Mouse (Mus musculus): Measurements from ENCODE around the gene Btnl10. TPM values are rescaled to one million over a fixed set of nuclear protein-coding genes. Genes with fewer than 3 reads are reported as not detected.

Gene Btnl10
- polyA plus RNA-seq, 2 experiments = 0.05 TPM; not detected in 1

DNA sequence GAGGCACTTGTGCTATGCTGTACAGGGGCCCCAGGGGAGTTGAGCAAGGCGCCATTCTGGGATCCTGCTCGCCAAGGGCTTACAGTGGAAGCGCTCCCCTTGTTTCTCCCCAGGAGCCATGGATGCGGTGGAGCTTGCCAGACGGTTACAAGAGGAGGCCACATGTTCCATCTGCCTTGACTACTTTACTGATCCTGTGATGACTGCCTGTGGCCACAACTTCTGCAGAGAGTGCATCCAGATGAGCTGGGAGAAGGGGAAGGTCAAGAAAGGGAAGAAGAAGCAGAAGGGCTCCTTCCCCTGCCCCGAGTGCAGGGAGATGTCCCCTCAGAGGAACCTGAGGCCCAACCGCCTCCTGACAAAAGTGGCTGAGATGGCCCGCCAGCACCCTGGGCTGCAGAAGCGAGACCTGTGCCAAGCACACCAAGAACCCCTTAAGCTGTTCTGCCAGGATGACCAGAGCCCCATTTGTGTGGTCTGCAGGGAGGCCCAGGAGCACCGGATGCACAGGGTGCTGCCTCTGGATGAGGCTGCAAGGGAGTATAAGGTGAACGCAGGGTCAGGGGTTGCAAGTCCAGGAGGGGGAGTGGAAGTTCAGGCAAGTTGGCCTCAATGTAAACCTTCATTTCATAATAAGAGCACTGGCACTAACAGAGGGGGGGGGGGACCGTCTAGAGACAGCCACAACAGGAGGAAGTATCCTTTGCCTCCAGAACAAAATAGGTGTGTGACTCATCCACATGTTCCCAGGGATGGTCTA lies 47.5 kb downstream of the Btnl10 start:
- ATAC-seq (ENCODE audit: low FRiP score, low read depth) (no peak), DNase-seq (ENCODE audit: low spot score) (no peak)
- WGBS = 51% methylated on average over 12 of the region's 12 CpGs
- Histone ChIP-seq H3K4me1 (ENCODE audit: control insufficient read depth, insufficient read depth, low read length) (no peaks in the 10 kb centered on the region), H3K4me2 (replicated peaks; ENCODE audit: low read depth, low read length, severe bottlenecking) (no peak overlapping the region), H3K9me3 (ENCODE audit: control insufficient read depth, low read length) (no peaks in the 10 kb centered on the region), H3K27ac (replicated peaks; ENCODE audit: low read depth, low read length) (no peak overlapping the region), H3K4me3 (replicated peaks; ENCODE audit: low read length) (no peak overlapping the region), H3K36me3 (ENCODE audit: control insufficient read depth, insufficient read depth, low read length) (peaks cover 3% of the 10 kb centered on the region), H3K27me3 (ENCODE audit: control insufficient read depth, insufficient read depth, low read length) (0 out of 2 replicates have a peak, but pooled peaks cover 4% of the 10 kb centered on the region), H3K9ac (ENCODE audit: low read depth, low read length, severe bottlenecking) (no peak overlapping the region)
- TF ChIP-seq POLR2A (IDR thresholded peaks at IDR 0.05; ENCODE audit: borderline replicate concordance, extremely low read depth, insufficient read depth, insufficient read length) = no peak

DNA sequence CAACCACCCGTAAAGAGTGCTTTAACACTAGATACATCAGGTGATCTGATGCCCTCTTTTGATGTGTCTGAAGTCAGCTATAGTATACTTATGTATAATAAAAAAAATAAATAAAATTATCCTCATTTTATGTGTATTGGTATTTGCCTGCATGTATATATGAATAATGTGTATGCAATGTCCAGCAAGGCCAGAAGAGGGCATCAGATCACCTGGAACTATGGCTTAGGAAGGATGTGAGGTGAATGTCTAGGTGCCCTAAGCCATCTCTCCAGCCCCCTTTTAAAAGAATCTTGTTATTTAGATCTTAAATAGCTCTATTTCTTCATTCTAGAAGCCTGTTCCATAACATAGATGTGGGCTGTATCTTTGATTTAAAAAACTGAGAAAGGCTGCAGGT lies 49.6 kb downstream of the Btnl10 start:
- ATAC-seq (ENCODE audit: low FRiP score, low read depth) = no peak
- Histone ChIP-seq H3K4me1 (ENCODE audit: control insufficient read depth, insufficient read depth, low read length) (no peaks in the 10 kb centered on the region), H3K27ac (replicated peaks; ENCODE audit: low read depth, low read length) (no peak overlapping the region), H3K4me2 (replicated peaks; ENCODE audit: low read depth, low read length, severe bottlenecking) (no peak overlapping the region), H3K27me3 (ENCODE audit: control insufficient read depth, insufficient read depth, low read length) (no peaks in the 10 kb centered on the region), H3K4me3 (replicated peaks; ENCODE audit: low read length) (no peak overlapping the region), H3K9ac (ENCODE audit: low read depth, low read length, severe bottlenecking) (no peak overlapping the region), H3K9me3 (ENCODE audit: control insufficient read depth, low read length) (no peaks in the 10 kb centered on the region), H3K36me3 (ENCODE audit: control insufficient read depth, insufficient read depth, low read length) (peaks cover 16% of the 10 kb centered on the region)
- no peak for DNase-seq (ENCODE audit: low spot score)
- WGBS = 91% methylated on average over 1 of the region's 1 CpGs
- TF ChIP-seq POLR2A (IDR thresholded peaks at IDR 0.05; ENCODE audit: borderline replicate concordance, extremely low read depth, insufficient read depth, insufficient read length) = no peak

DNA sequence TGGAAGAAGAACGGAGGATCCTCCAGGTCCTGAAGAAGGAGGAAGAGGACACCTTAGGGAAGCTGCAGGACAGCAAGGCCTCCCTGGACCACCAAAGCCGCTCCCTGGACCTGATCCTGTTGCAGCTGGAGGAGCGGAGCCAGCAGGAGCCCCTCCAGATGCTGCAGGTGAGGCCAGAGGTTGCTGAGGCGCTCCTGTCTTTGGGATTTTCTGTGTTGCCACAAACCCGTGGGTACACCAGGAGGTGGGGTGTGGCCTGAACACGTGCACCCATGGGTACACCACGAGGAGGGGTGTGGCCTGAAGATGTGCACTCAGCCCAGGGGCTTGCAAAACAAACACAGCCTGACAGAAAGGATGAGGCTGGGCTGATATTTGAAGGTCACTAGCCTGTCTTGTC lies 50.8 kb downstream of the Btnl10 start:
- Histone ChIP-seq H3K9ac (ENCODE audit: low read depth, low read length, severe bottlenecking) (no peak overlapping the region), H3K27ac (replicated peaks; ENCODE audit: low read depth, low read length) (no peak overlapping the region), H3K27me3 (ENCODE audit: control insufficient read depth, insufficient read depth, low read length) (no peaks in the 10 kb centered on the region), H3K4me2 (replicated peaks; ENCODE audit: low read depth, low read length, severe bottlenecking) (no peak overlapping the region), H3K4me1 (ENCODE audit: control insufficient read depth, insufficient read depth, low read length) (no peaks in the 10 kb centered on the region), H3K36me3 (ENCODE audit: control insufficient read depth, insufficient read depth, low read length) (peaks cover 16% of the 10 kb centered on the region), H3K9me3 (ENCODE audit: control insufficient read depth, low read length) (no peaks in the 10 kb centered on the region), H3K4me3 (replicated peaks; ENCODE audit: low read length) (no peak overlapping the region)
- no peak for TF ChIP-seq POLR2A (IDR thresholded peaks at IDR 0.05; ENCODE audit: borderline replicate concordance, extremely low read depth, insufficient read depth, insufficient read length)
- DNase-seq (ENCODE audit: low spot score) (no peak), ATAC-seq (ENCODE audit: low FRiP score, low read depth) (no peak)
- 72% methylated on average over 7 of the region's 7 CpGs for whole genome bisulfite sequencing

DNA sequence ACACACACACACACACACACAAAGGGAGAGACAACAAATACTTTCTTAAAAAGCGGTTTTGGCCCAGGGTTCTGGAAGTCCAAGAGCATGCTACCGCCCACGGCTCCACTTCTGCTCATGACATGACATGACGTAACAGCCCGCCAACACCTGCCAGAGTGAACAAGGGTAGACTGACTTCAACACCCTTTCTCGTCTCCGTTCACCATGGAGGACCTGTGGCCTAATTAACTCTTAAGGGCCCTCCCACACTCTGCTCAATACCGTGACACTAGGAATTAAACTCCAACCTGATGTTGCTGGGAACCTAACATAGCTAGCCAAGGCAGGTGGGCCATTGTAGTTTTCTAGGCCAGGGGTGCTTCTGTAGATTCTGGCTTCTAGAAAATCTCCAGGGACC lies 51.3 kb downstream of the Btnl10 start:
- ATAC-seq (ENCODE audit: low FRiP score, low read depth) = no peak
- no peak for DNase-seq (ENCODE audit: low spot score)
- Histone ChIP-seq H3K36me3 (ENCODE audit: control insufficient read depth, insufficient read depth, low read length) (peaks cover 16% of the 10 kb centered on the region), H3K27me3 (ENCODE audit: control insufficient read depth, insufficient read depth, low read length) (no peaks in the 10 kb centered on the region), H3K9ac (ENCODE audit: low read depth, low read length, severe bottlenecking) (no peak overlapping the region), H3K4me1 (ENCODE audit: control insufficient read depth, insufficient read depth, low read length) (no peaks in the 10 kb centered on the region), H3K4me3 (replicated peaks; ENCODE audit: low read length) (no peak overlapping the region), H3K9me3 (ENCODE audit: control insufficient read depth, low read length) (no peaks in the 10 kb centered on the region), H3K4me2 (replicated peaks; ENCODE audit: low read depth, low read length, severe bottlenecking) (no peak overlapping the region), H3K27ac (replicated peaks; ENCODE audit: low read depth, low read length) (no peak overlapping the region)
- 88% methylated on average over 8 of the region's 8 CpGs for WGBS
- TF ChIP-seq POLR2A (IDR thresholded peaks at IDR 0.05; ENCODE audit: borderline replicate concordance, extremely low read depth, insufficient read depth, insufficient read length) = no peak

DNA sequence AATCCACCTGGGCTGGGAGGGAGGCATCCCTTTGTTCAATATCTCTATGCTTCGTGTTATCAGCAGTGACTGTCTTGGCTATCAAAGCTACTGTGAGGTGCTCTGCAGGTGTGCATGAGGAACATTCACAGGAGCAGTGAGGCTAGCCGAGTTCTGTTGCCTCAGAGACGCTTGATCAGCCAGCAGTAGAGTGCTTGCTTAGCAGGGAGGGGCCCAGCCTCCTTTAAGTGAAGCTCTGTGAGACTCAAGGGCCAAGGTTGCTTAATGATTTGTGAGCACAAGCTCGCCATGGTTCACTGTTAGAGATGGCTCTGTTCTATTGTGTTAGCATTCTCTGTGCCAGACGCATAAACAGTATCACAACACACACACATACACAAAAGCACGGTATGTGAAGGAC lies 52.0 kb downstream of the Btnl10 start:
- Histone ChIP-seq H3K27ac (replicated peaks; ENCODE audit: low read depth, low read length) (no peak overlapping the region), H3K9ac (ENCODE audit: low read depth, low read length, severe bottlenecking) (no peak overlapping the region), H3K36me3 (ENCODE audit: control insufficient read depth, insufficient read depth, low read length) (peaks cover 16% of the 10 kb centered on the region), H3K4me1 (ENCODE audit: control insufficient read depth, insufficient read depth, low read length) (no peaks in the 10 kb centered on the region), H3K9me3 (ENCODE audit: control insufficient read depth, low read length) (no peaks in the 10 kb centered on the region), H3K27me3 (ENCODE audit: control insufficient read depth, insufficient read depth, low read length) (no peaks in the 10 kb centered on the region), H3K4me3 (replicated peaks; ENCODE audit: low read length) (no peak overlapping the region), H3K4me2 (replicated peaks; ENCODE audit: low read depth, low read length, severe bottlenecking) (no peak overlapping the region)
- DNase-seq (ENCODE audit: low spot score) (no peak), ATAC-seq (ENCODE audit: low FRiP score, low read depth) (no peak)
- no peak for TF ChIP-seq POLR2A (IDR thresholded peaks at IDR 0.05; ENCODE audit: borderline replicate concordance, extremely low read depth, insufficient read depth, insufficient read length)
- WGBS = 75% methylated on average over 6 of the region's 6 CpGs

All from limb, embryonic 14.5 days (tissue).